Mouse (Mus musculus): ENCODE data around the gene Itpripl1.
A peak's percentile ranks its signal among the peaks of the same experiment; 100 is the strongest.

- TF ChIP-seq GATA1 (IDR thresholded peaks at IDR 0.05; ENCODE audit: low read depth, low read length) = no peak
- no peak for TF ChIP-seq ZNF384 (IDR thresholded peaks at IDR 0.05; ENCODE audit: low read depth, low read length)
- TF ChIP-seq CTCF (IDR thresholded peaks at IDR 0.05 in 2 of 3, conservative IDR thresholded peaks at IDR 0.05 in 1 of 3; ENCODE audit: control insufficient read depth in 1 of 3, insufficient read depth in 1 of 3, low read depth in 2 of 3, low read length in 3 of 3, poor library complexity in 1 of 3, severe bottlenecking in 1 of 3) = 0 out of 6 replicates have a peak, but pooled peaks of 1 of the 3 experiments have one; percentile 1
- TF ChIP-seq EP300 (IDR thresholded peaks at IDR 0.05; ENCODE audit: low read depth in 1 of 2, low read length in 2 of 2) = no peak
- TF ChIP-seq ELF1 (IDR thresholded peaks at IDR 0.05; ENCODE audit: low read depth, low read length) = peak; percentile 77; the same call in 1 of the 2 replicates
- peak; percentile 34; the same call in 1 of the 2 replicates for TF ChIP-seq RCOR1 (IDR thresholded peaks at IDR 0.05; ENCODE audit: low read depth, low read length)
- TF ChIP-seq POLR2A (IDR thresholded peaks at IDR 0.05; ENCODE audit: control insufficient read depth in 1 of 2, insufficient read depth in 1 of 2, low read depth in 1 of 2, low read length in 2 of 2, poor library complexity in 1 of 2) = peak; percentile 86 to 97
- peak; percentile 97 for TF ChIP-seq NELFE (IDR thresholded peaks at IDR 0.05; ENCODE audit: low read depth, low read length)
- no peak for TF ChIP-seq JUND (IDR thresholded peaks at IDR 0.05; ENCODE audit: low read depth, low read length)
- TF ChIP-seq NRF1 (IDR thresholded peaks at IDR 0.05; ENCODE audit: insufficient read depth, low read depth, low read length, poor library complexity, severe bottlenecking) = peak; percentile 92
- TF ChIP-seq CHD2 (IDR thresholded peaks at IDR 0.05; ENCODE audit: low read length) = peak; percentile 55
- no peak for TF ChIP-seq GABPA (IDR thresholded peaks at IDR 0.05; ENCODE audit: low read depth, low read length)
Observed at GRCm38 (mm10) chr2:127133621-127134461, 9.4 kb downstream of the Itpripl1 start, which contains the start of gene Ncaph.
